Mouse (Mus musculus) heart, embryonic 14.5 days (tissue): ENCODE measurements around the gene Emc8. TPM values are rescaled to one million over a fixed set of nuclear protein-coding genes. Genes with fewer than 3 reads are reported as not detected.

ENCODE experiments used
- ATAC-seq: fragments of 200-750 bp; cut with Nextera tagmentation; 2 replicates; pipeline ENCODE4 v1.8.0; 2017; ENCODE audit warnings: low read depth, moderate TSS enrichment; ENCODE audit not compliant: insufficient number of reproducible peaks, insufficient read depth, low FRiP score
- H3K27ac ChIP-seq, 2 experiments: fragments of 200-500 bp in 1 of 2; fragments of 300-500 bp in 1 of 2; sonication (generic) in 1 of 2; replicated peaks in 1 of 2; 2 replicates each; pipeline ENCODE4 v1.5.1; 2012 to 2014; ENCODE audit warnings: low read depth in 2 of 2, low read length in 2 of 2, control low read depth in 1 of 2, mild to moderate bottlenecking in 1 of 2, mixed read lengths in 1 of 2; ENCODE audit not compliant: control insufficient read depth in 1 of 2, insufficient read depth in 1 of 2
- H3K27me3 ChIP-seq: fragments of 300-500 bp; sonication (generic); 2 replicates; pipeline ENCODE4 v1.6.1; 2014; ENCODE audit warnings: mild to moderate bottlenecking, low read length, control low read depth; ENCODE audit not compliant: control insufficient read depth, insufficient read depth
- H3K36me3 ChIP-seq: fragments of 300-500 bp; sonication (generic); 2 replicates; pipeline ENCODE4 v1.6.1; 2014; ENCODE audit warnings: mild to moderate bottlenecking, control low read depth, low read length, mixed read lengths; ENCODE audit not compliant: control insufficient read depth, insufficient read depth
- H3K4me1 ChIP-seq, 2 experiments: fragments of 200-500 bp in 1 of 2; fragments of 300-500 bp in 1 of 2; sonication (generic) in 1 of 2; 2 replicates each; pipeline ENCODE4 v1.6.1; 2012 to 2014; ENCODE audit warnings: low read length in 2 of 2, control low read depth in 1 of 2, mixed read lengths in 1 of 2; ENCODE audit not compliant: control insufficient read depth in 2 of 2, insufficient read depth in 2 of 2
- H3K4me2 ChIP-seq: fragments of 300-500 bp; sonication (generic); 2 replicates; pipeline ENCODE4 v1.6.1; 2014; ENCODE audit warnings: mild to moderate bottlenecking, low read length
- H3K4me3 ChIP-seq, 2 experiments: fragments of 200-500 bp in 1 of 2; fragments of 300-500 bp in 1 of 2; sonication (generic) in 1 of 2; 2 replicates each; pipeline ENCODE4 v1.5.1; 2012 to 2014; ENCODE audit warnings: low read length in 2 of 2, mild to moderate bottlenecking in 2 of 2, control low read depth in 1 of 2, low read depth in 1 of 2, moderate library complexity in 1 of 2; ENCODE audit not compliant: control insufficient read depth in 1 of 2, insufficient read depth in 1 of 2
- H3K9ac ChIP-seq: fragments of 300-500 bp; sonication (generic); 2 replicates; pipeline ENCODE4 v1.6.1; 2014; ENCODE audit warnings: mild to moderate bottlenecking, low read length
- H3K9me3 ChIP-seq: fragments of 300-500 bp; sonication (generic); 2 replicates; pipeline ENCODE4 v1.6.1; 2016; ENCODE audit warnings: low read length, control low read depth; ENCODE audit not compliant: control insufficient read depth
- WGBS: fragments of 180-500 bp; shearing (Covaris S2); extraction: QIAGEN DNeasy Blood & Tissue Kit; methylation state at CpG from one replicate; pipeline ENCODE4 v1.1.7; 2014; 5-methylcytosine and 5-hydroxymethylcytosine counted together
- polyA plus RNA-seq: library from polyadenylated mRNA; unstranded; fragments of >200 nt; fragmentation: Nextera tagmentation; extraction: Ambion mirVana; gene quantifications from 2 replicates; pipeline ENCODE4 v1.2.1, GENCODE M21; 2014

Gene Emc8
- polyA plus RNA-seq, 1 experiment from 2014 or later = 168 TPM

DNA sequence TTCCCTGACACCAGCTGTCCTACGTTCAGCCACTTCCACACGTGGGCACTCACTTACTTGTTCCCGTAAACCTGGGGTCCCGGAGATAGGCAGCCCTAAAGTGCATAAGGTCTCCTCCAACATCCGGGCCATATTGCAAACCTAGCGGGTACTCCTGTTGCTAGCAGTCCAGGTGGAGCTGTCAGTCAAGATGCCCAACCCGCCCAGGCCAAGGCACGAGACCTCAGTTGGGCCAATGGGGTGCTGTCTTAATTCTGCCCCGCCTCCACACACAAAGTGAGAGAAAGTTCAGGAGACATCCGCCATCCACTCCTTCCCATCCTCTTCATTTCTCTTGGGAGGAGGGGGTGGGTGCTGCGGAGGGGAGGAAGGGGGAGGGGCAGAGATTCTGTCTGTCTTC is 41.9 kb downstream of the Emc8 start:
- no peak overlapping the region for H3K4me2 ChIP-seq
- H3K27me3 ChIP-seq = no peaks in the 10 kb centered on the region
- H3K36me3 ChIP-seq = no peaks in the 10 kb centered on the region
- H3K9me3 ChIP-seq = no peaks in the 10 kb centered on the region
- WGBS = 74% methylated on average over 11 of the region's 11 CpGs
- peaks cover 7 to 10% of the 10 kb centered on the region in 2 experiments for H3K4me1 ChIP-seq
- no peak overlapping the region for H3K9ac ChIP-seq
- no peak overlapping the region for H3K27ac ChIP-seq
- no peak for ATAC-seq
- H3K4me3 ChIP-seq = no peak overlapping the region

GRCm38 (mm10) chr8:120623608-120624007 is 44.8 kb downstream of the Emc8 start:
- Histone ChIP-seq H3K4me1 (peaks cover 20 to 21% of the 10 kb centered on the region in 2 experiments), H3K27ac (no peak overlapping the region), H3K9me3 (no peaks in the 10 kb centered on the region), H3K4me2 (no peak overlapping the region), H3K36me3 (no peaks in the 10 kb centered on the region), H3K27me3 (no peaks in the 10 kb centered on the region), H3K9ac (no peak overlapping the region), H3K4me3 (no peak overlapping the region)
- no peak for ATAC-seq
- WGBS = 50% methylated on average over 2 of the region's 2 CpGs

DNA sequence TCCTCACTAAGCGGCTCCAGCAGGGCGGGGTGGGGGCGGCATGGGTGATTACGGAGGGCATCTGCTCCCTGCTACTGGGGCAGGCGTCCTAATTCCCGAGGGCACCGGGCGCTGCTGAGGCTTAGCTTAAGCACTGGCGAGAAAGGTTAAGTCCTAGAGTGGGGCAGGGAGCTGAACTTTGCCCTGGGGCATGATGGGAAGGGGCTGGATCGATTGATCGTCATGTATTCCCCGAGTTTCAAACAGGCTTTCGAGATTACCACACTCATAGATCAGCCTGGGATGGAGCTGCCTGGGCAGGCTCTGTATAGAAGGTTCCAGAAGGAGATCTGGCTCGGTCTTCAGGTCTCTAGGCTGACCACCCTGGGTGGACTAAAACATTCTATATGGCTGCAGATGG is 46.2 kb downstream of the Emc8 start:
- WGBS = 47% methylated on average over 14 of the region's 14 CpGs
- Histone ChIP-seq H3K4me1 (peaks cover 20 to 21% of the 10 kb centered on the region in 2 experiments), H3K9ac (peak overlapping the region; percentile 19; the same call in 1 of the 2 replicates), H3K27ac (no peak overlapping the region), H3K9me3 (no peaks in the 10 kb centered on the region), H3K4me3 (no peak overlapping the region), H3K36me3 (no peaks in the 10 kb centered on the region), H3K27me3 (no peaks in the 10 kb centered on the region), H3K4me2 (peak overlapping the region; percentile 20; the same call in 1 of the 2 replicates)
- no peak for ATAC-seq

DNA sequence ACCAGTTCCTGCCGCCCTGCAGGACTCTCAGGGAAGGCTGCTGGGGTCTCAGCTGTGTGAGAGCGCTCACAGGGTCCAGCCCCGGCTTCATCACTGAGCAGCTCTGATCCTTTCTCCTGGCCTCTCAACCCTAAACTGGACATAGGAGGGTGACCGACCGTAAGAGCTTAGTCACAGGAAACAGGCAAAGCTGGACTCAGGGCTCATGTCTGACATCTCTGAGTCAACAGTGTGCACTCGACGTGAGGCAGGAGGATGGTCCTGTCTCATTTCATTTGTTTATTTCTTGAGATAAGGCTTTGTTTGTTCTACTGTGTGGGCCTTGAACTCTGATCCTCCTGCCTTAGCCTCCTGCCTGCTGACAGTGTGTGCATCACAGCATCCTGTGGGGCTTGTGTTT is 47.9 kb downstream of the Emc8 start:
- WGBS = 52% methylated on average over 7 of the region's 7 CpGs
- no peaks in the 10 kb centered on the region for H3K27me3 ChIP-seq
- no peak overlapping the region for H3K9ac ChIP-seq
- H3K27ac ChIP-seq = no peak overlapping the region; a peak in 1 of 4 replicates
- no peak for ATAC-seq
- no peaks in the 10 kb centered on the region for H3K9me3 ChIP-seq
- H3K36me3 ChIP-seq = no peaks in the 10 kb centered on the region
- no peak overlapping the region for H3K4me2 ChIP-seq
- peaks cover 20 to 23% of the 10 kb centered on the region in 2 experiments for H3K4me1 ChIP-seq
- no peak overlapping the region for H3K4me3 ChIP-seq

DNA sequence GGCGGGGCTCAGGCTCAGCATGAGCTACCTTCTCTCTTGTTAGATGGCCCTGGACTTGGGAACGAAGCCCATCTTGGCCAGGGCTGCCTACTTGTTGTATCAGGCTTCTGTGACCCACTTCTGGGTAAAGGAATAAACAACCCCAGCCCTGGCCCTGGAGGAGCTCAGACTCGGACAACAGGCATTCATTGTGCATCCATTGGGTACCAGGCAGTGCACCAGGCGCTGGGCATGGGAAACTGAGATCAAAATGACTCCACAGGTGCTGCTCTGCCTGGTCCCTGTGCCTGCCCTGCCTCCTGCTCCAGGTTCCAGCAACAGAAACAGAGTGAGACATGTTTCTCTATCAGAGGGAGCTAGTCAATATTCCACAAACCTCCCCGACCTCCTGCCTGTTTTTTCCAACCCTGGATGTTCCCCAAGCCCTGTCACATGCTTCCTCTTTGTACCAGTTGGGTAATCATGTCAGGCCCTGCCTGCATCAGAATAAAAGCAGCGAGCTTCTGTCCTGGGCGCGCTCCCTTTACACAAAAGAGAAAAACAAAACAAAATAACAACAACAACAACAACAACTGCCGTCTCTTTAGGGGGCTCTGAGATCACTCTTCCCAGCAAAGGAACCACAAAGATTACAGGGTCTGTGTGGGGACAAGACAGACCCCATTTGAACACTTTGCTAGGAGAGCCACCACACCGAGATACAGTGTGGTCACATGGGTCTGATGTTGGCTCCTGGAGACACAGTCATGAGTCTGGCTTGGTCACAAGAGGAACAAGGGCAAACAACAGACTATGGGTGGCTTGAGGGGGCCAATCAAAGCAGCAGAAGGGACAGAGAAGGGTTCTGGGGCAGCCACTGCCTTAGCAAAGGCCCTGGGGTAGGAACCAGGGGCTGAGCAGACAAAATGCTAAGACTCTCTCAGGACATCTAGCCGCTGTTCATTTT is 48.9 kb downstream of the Emc8 start:
- no peak overlapping the region for H3K4me3 ChIP-seq
- no peaks in the 10 kb centered on the region for H3K9me3 ChIP-seq
- ATAC-seq = no peak
- WGBS = 74% methylated on average over 11 of the region's 11 CpGs
- H3K36me3 ChIP-seq = no peaks in the 10 kb centered on the region
- H3K4me2 ChIP-seq = no peak overlapping the region
- 0 out of 4 replicates have a peak overlapping the region, but pooled peaks of 1 of the 2 experiments have one; percentile 14 for H3K27ac ChIP-seq
- H3K27me3 ChIP-seq = no peaks in the 10 kb centered on the region
- peak overlapping the region; percentile 34 for H3K9ac ChIP-seq
- H3K4me1 ChIP-seq = peaks cover 20 to 23% of the 10 kb centered on the region in 2 experiments

DNA sequence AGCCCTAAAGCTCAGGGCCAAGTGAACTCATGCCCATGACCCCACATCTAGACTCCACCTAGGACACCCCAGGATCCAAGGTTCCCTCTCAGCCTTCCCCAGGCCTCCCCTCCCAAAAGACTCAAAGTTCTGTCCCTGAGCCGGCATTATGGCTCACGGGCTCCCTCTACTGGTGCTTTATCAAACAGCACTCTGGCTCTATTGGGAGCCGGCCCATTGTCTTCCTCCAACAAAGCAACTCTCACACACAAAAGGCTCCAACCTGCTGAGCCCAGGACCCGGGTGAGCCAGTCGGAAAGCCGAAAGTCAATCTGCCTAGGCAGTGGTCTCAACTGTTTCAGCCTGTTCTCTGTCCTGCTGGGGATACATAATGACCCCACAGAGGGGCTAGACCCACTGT is 50.3 kb downstream of the Emc8 start:
- peaks cover 20 to 21% of the 10 kb centered on the region in 2 experiments for H3K4me1 ChIP-seq
- no peak overlapping the region for H3K9ac ChIP-seq
- H3K36me3 ChIP-seq = no peaks in the 10 kb centered on the region
- 3% methylated on average over 6 of the region's 6 CpGs for WGBS
- H3K4me2 ChIP-seq = no peak overlapping the region
- no peak overlapping the region for H3K4me3 ChIP-seq
- H3K27me3 ChIP-seq = no peaks in the 10 kb centered on the region
- ATAC-seq = no peak
- H3K27ac ChIP-seq = no peak overlapping the region
- H3K9me3 ChIP-seq = no peaks in the 10 kb centered on the region

DNA sequence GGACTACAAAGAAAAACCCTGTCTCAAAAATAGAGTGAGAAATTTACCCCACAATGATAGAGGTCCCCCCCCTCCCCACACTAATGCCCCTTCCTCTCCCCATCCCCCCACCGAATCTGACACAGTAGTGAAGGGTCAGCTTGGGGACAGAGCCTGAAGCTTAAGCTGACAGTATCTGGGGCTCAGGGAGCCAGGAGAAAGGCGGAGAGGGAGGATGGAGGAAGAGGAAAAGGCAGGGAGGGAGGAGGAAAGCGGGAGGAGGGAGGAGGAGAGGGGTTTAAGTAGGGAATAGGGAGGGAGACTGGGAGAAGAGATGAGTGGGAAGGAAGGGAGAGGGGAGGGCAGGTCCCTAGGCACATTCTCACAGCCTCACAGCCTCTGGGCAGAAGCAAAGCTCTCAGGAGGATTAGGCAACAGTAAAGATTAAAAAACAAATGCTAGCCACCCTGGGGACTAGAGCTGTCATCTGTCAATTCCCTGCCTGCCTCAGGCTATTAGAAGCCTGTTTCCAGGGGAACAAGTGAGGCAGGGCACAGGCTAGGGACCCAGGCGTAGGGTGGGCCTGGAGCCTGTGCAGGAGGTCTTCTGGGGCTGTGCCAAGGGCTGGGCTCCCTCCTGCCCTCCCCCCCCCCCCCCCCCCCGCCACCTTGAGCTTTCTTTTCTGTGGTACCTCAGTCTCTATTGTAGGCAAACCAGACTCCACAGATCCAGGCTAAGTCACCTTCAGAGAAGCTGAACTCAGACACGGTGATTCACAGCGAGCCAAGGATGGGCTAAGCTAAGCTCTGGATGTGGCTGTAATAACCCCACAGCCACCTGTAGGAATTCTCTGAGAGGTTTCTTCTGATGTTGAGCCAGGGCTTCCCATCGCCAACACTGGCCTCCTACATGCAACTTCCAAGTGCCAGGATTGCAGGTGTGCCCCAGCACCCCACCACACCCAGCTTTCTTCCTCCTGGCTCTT is 51.4 kb downstream of the Emc8 start:
- Histone ChIP-seq H3K27me3 (no peaks in the 10 kb centered on the region), H3K36me3 (no peaks in the 10 kb centered on the region), H3K9me3 (no peaks in the 10 kb centered on the region), H3K27ac (no peak overlapping the region), H3K4me1 (peaks cover 17 to 19% of the 10 kb centered on the region in 2 experiments), H3K4me2 (no peak overlapping the region), H3K4me3 (no peak overlapping the region), H3K9ac (no peak overlapping the region)
- no peak for ATAC-seq
- WGBS = 41% methylated on average over 7 of the region's 8 CpGs
